Mouse (Mus musculus) hindbrain, embryonic 15.5 days (tissue): ENCODE data around the gene Tcap. TPM values are rescaled to one million over a fixed set of nuclear protein-coding genes. Genes with fewer than 3 reads are reported as not detected.
"Not testable (repeated sequence)": the region's sequence is repeated elsewhere in the genome, so short reads cannot be mapped to it uniquely, and the experiment has no call there.

Experiments used
- ATAC-seq: fragments of 200-750 bp; cut with Nextera tagmentation; 2 replicates; pipeline ENCODE4 v1.8.0; 2017; ENCODE audit warnings: low read depth, moderate number of reproducible peaks, moderate TSS enrichment; ENCODE audit not compliant: low FRiP score
- H3K27ac ChIP-seq: fragments of 300-500 bp; sonication (generic); replicated peaks from 2 replicates; pipeline ENCODE4 v1.5.1; 2015; ENCODE audit warnings: mild to moderate bottlenecking, inconsistent platforms
- H3K27me3 ChIP-seq: fragments of 300-500 bp; sonication (generic); 2 replicates; pipeline ENCODE4 v1.6.1; 2015; ENCODE audit warnings: control low read depth, inconsistent platforms
- H3K36me3 ChIP-seq: fragments of 300-500 bp; sonication (generic); 2 replicates; pipeline ENCODE4 v1.6.1; 2015; ENCODE audit warnings: control low read depth, inconsistent platforms
- H3K4me1 ChIP-seq: fragments of 300-500 bp; sonication (generic); replicated peaks from 2 replicates; pipeline ENCODE4 v1.6.1; 2015; ENCODE audit warnings: control low read depth, inconsistent platforms
- H3K4me2 ChIP-seq: fragments of 300-500 bp; sonication (generic); 2 replicates; pipeline ENCODE4 v1.6.1; 2015; ENCODE audit warnings: moderate library complexity, mild to moderate bottlenecking, inconsistent platforms
- H3K4me3 ChIP-seq: fragments of 300-500 bp; sonication (generic); 2 replicates; pipeline ENCODE4 v1.5.1; 2015; ENCODE audit warnings: mild to moderate bottlenecking, inconsistent platforms
- H3K9ac ChIP-seq: fragments of 300-500 bp; sonication (generic); 2 replicates; pipeline ENCODE4 v1.6.1; 2015; ENCODE audit warnings: inconsistent platforms
- H3K9me3 ChIP-seq: fragments of 300-500 bp; sonication (generic); 2 replicates; pipeline ENCODE4 v1.6.1; 2016; ENCODE audit warnings: control low read depth, inconsistent platforms
- WGBS: fragments of 180-500 bp; shearing (Covaris S2); methylation state at CpG from one replicate; pipeline ENCODE4 v1.1.7; 2015; 5-methylcytosine and 5-hydroxymethylcytosine counted together
- polyA plus RNA-seq: library from polyadenylated mRNA; unstranded; fragments of >200 nt; fragmentation: Nextera tagmentation; extraction: Ambion mirVana; gene quantifications from 2 replicates; pipeline ENCODE4 v1.2.1, GENCODE M21; 2015

Gene Tcap
- polyA plus RNA-seq, 1 experiment from 2014 or later, result not detected

DNA sequence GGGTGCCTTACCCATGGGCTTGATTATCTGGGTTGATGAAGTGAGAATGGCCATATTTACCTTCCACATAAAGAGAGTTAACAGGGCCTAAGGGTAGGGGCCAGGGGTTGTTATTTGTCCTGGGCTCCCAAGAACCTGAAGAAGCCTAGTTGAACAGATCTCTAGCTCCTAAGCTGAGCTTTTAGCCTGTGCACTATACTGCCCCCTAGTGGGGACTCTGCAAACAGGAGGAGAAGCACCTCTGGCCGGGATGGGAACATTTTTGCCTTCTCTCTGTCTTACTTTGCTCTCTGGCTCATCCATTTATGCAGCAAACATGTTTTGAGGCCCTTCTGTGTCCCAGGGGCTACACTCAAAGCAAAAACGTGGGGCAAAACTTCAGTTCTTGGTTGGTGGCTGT lies 11.2 kb upstream of the Tcap start:
- H3K4me1 ChIP-seq, result peaks cover 20% of the 10 kb centered on the region
- no peaks in the 10 kb centered on the region for H3K9me3 ChIP-seq
- no peak overlapping the region for H3K9ac ChIP-seq
- no peaks in the 10 kb centered on the region for H3K27me3 ChIP-seq
- no peak for ATAC-seq
- H3K36me3 ChIP-seq, result peaks cover 7% of the 10 kb centered on the region; the same call in 1 of the 2 replicates
- H3K4me3 ChIP-seq, result no peak overlapping the region
- H3K27ac ChIP-seq, result no peak overlapping the region
- H3K4me2 ChIP-seq, result no peak overlapping the region
- 7% methylated on average over 2 of the region's 2 CpGs for WGBS

DNA sequence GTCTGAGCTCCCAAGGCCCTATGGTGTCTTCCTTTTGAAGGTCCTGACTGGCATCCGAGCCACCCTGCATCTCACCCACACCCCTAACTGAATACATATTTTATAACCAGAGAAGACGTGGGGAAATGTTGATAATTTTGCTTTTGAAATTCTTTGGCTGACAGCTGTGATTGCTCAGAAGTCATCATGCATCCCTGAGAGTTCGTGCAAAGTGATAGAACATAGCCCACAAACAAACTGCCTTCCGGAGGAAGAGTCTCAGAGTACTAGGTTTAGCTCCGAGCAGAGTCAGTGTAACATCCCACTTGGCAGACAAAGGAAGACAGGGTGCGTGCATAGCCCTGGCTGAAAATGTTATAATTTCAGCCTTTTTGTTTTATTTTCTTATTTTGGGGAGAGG lies 10.4 kb upstream of the Tcap start:
- H3K9ac ChIP-seq, result no peak overlapping the region
- 90% methylated on average over 6 of the region's 6 CpGs for WGBS

DNA sequence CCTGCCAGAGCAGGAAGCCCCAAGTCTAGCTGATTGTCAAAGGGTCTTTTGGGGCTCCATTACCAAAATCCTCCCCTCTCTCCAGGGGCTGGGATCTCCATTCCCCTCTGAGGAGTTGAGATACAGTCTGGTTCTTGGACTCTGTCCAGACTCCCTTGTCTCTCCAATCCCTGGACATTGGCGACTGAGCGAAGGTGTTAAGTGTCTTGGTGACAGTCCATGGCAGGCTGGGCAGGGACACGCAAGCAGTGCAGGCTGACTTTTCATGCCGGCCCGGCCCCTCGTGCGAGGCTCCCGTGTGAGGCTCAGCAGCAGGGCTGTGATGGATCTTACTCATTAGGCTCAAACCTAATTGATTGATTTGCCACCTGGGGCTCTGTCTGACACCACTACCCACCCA lies 9.3 kb upstream of the Tcap start:
- no peak overlapping the region for H3K4me2 ChIP-seq
- no peak for ATAC-seq
- 64% methylated on average over 8 of the region's 8 CpGs for WGBS
- H3K9ac ChIP-seq, result no peak overlapping the region
- H3K36me3 ChIP-seq, result peaks cover 11% of the 10 kb centered on the region; the same call in 1 of the 2 replicates
- H3K27ac ChIP-seq, result no peak overlapping the region
- H3K4me3 ChIP-seq, result no peak overlapping the region
- H3K9me3 ChIP-seq, result no peaks in the 10 kb centered on the region
- H3K4me1 ChIP-seq, result peaks cover 20% of the 10 kb centered on the region
- no peaks in the 10 kb centered on the region for H3K27me3 ChIP-seq

More for the DNA sequence above, 10.4 kb upstream of the Tcap start:
- no peak for ATAC-seq
- Histone ChIP-seq H3K9me3 (no peaks in the 10 kb centered on the region), H3K4me2 (no peak overlapping the region), H3K27ac (no peak overlapping the region), H3K4me1 (peaks cover 20% of the 10 kb centered on the region), H3K36me3 (peaks cover 7% of the 10 kb centered on the region; the same call in 1 of the 2 replicates), H3K27me3 (no peaks in the 10 kb centered on the region), H3K4me3 (no peak overlapping the region)

- no peak overlapping the region for H3K4me2 ChIP-seq
- peaks cover 15% of the 10 kb centered on the region; the same call in 1 of the 2 replicates for H3K36me3 ChIP-seq
- ATAC-seq, result no peak
- no peak overlapping the region for H3K27ac ChIP-seq
- WGBS, result 73% methylated on average over 5 of the region's 5 CpGs
- no peak overlapping the region for H3K4me3 ChIP-seq
- no peak overlapping the region for H3K9ac ChIP-seq
- H3K4me1 ChIP-seq, result peaks cover 10% of the 10 kb centered on the region
- H3K27me3 ChIP-seq, result no peaks in the 10 kb centered on the region
- no peaks in the 10 kb centered on the region for H3K9me3 ChIP-seq
Measured at GRCm38 (mm10) chr11:98376756-98377155, 6.9 kb upstream of the Tcap start.

- Histone ChIP-seq H3K9me3 (no peaks in the 10 kb centered on the region), H3K9ac (no peak overlapping the region), H3K4me2 (no peak overlapping the region), H3K36me3 (peaks cover 15% of the 10 kb centered on the region; the same call in 1 of the 2 replicates), H3K4me3 (no peak overlapping the region), H3K27me3 (no peaks in the 10 kb centered on the region), H3K27ac (no peak overlapping the region), H3K4me1 (0 out of 2 replicates have a peak, but pooled peaks cover under 1% of the 10 kb centered on the region)
- WGBS, result 84% methylated on average over 11 of the region's 11 CpGs
- 0 out of 2 replicates have a peak, but pooled peaks have one; percentile 30 for ATAC-seq
Measured at GRCm38 (mm10) chr11:98377787-98378186, 5.8 kb upstream of the Tcap start.

GRCm38 (mm10) chr11:98379379-98379778 lies 4.2 kb upstream of the Tcap start:
- Histone ChIP-seq H3K9me3 (no peaks in the 10 kb centered on the region), H3K9ac (no peak overlapping the region), H3K4me3 (no peak overlapping the region), H3K4me2 (no peak overlapping the region), H3K4me1 (no peaks in the 10 kb centered on the region), H3K36me3 (peaks cover 15% of the 10 kb centered on the region; the same call in 1 of the 2 replicates), H3K27me3 (no peaks in the 10 kb centered on the region; the same call in 1 of the 2 replicates), H3K27ac (no peak overlapping the region)
- no peak for ATAC-seq
- 92% methylated on average over 7 of the region's 7 CpGs for WGBS

DNA sequence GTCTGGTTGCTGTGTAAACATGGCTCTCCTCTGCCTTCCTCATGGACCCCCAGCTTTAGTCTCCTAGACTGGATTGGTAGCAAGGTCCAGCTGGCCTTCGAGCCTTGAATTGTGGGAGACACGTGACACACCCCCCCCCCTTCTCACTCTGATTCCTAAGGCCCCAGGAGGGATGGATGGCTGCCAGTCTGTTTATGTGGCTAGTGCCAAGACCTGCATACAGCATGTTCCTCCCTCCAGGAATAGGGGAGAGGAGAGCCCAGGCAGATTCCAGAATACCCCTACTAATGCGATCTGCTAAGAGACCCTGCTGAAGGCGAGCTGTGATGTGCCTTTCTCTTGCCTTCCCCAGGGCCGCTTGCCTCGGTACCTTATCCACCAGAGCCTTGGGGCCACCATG lies 3.5 kb upstream of the Tcap start:
- WGBS, result 67% methylated on average over 6 of the region's 6 CpGs
- Histone ChIP-seq H3K36me3 (peaks cover 13% of the 10 kb centered on the region; the same call in 1 of the 2 replicates), H3K9ac (no peak overlapping the region), H3K27me3 (peaks cover under 1% of the 10 kb centered on the region; the same call in 1 of the 2 replicates), H3K9me3 (no peaks in the 10 kb centered on the region), H3K4me1 (no peaks in the 10 kb centered on the region), H3K4me3 (no peak overlapping the region), H3K27ac (no peak overlapping the region), H3K4me2 (no peak overlapping the region)
- no peak for ATAC-seq

DNA sequence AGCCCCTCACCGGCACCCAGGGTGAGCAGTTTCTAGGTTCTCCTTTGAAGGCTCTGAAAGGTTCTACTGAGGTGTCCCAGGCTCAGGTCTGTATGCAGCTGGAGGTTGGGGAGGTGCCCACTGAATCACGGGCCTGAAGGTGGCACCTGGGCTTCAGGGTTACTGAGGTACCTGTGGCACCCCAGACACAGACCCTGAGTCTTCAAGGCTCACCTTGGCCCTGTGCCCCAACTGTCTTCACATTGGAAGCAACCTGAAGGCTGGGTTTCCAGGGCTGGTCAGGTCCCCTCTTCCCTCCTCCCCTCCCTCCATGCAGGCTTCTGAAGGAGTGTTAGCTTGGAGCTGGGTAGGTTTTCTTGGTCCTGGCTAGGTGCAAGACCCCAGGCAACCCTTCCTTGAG lies 2.0 kb upstream of the Tcap start:
- Histone ChIP-seq H3K27ac (no peak overlapping the region), H3K9ac (no peak overlapping the region), H3K4me1 (0 out of 2 replicates have a peak, but pooled peaks cover under 1% of the 10 kb centered on the region), H3K4me2 (no peak overlapping the region), H3K9me3 (no peaks in the 10 kb centered on the region), H3K27me3 (peaks cover 3% of the 10 kb centered on the region; the same call in 1 of the 2 replicates), H3K36me3 (peaks cover 8% of the 10 kb centered on the region; the same call in 1 of the 2 replicates), H3K4me3 (no peak overlapping the region)
- ATAC-seq, result no peak
- WGBS, result 95% methylated on average over 2 of the region's 2 CpGs

DNA sequence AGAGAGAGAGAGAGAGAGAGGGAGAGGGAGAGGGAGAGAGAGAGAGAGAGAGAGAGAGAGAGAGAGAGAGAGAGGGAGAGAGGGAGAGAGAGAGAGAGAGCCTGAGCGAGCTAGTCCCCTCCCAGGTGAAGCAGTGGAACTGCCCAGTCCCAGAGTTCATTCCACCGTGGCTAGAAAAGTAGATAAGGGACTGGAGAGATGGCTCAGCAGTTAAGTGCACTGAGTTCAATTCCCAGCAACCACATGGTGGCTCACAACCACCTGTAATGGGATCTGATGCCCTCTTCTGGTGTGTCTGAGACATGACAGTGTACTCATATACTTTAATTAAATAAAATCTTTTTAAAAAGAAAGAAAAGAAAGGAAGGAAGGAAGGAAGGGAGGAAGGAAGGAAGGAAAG lies 1.2 kb upstream of the Tcap start:
- not testable (repeated sequence) for H3K36me3 ChIP-seq, H3K4me1 ChIP-seq, H3K27ac ChIP-seq, H3K4me2 ChIP-seq, ATAC-seq, H3K9ac ChIP-seq, H3K9me3 ChIP-seq, H3K4me3 ChIP-seq
- WGBS, result 60% methylated on average over 2 of the region's 2 CpGs
- H3K27me3 ChIP-seq, result peaks cover 11% of the 10 kb centered on the region

GRCm38 (mm10) chr11:98384216-98384615 lies 605 bp downstream of the Tcap start:
- no peak overlapping the region for H3K9ac ChIP-seq
- H3K27ac ChIP-seq, result no peak overlapping the region
- 73% methylated on average over 20 of the region's 20 CpGs for WGBS
- H3K27me3 ChIP-seq, result peaks cover 27% of the 10 kb centered on the region
- no peak for ATAC-seq
- H3K36me3 ChIP-seq, result peaks cover 4% of the 10 kb centered on the region; the same call in 1 of the 2 replicates
- H3K4me3 ChIP-seq, result no peak overlapping the region
- no peaks in the 10 kb centered on the region for H3K9me3 ChIP-seq
- H3K4me2 ChIP-seq, result no peak overlapping the region
- H3K4me1 ChIP-seq, result 0 out of 2 replicates have a peak, but pooled peaks cover 3% of the 10 kb centered on the region

- Histone ChIP-seq H3K4me1 (0 out of 2 replicates have a peak, but pooled peaks cover 3% of the 10 kb centered on the region), H3K36me3 (peaks cover 4% of the 10 kb centered on the region; the same call in 1 of the 2 replicates), H3K9ac (no peak overlapping the region), H3K4me2 (no peak overlapping the region), H3K4me3 (no peak overlapping the region), H3K27me3 (peaks cover 31% of the 10 kb centered on the region), H3K9me3 (no peaks in the 10 kb centered on the region), H3K27ac (no peak overlapping the region)
- 66% methylated on average over 8 of the region's 8 CpGs for WGBS
- no peak for ATAC-seq
Measured at GRCm38 (mm10) chr11:98384721-98385637, 1.4 kb downstream of the Tcap start.
